Mouse (Mus musculus): ENCODE data around the gene Ghrl.
"Not testable (repeated sequence)": the region's sequence is repeated elsewhere in the genome, so short reads cannot be mapped to it uniquely, and the experiment has no call there.

The Ghrl gene

DNA sequence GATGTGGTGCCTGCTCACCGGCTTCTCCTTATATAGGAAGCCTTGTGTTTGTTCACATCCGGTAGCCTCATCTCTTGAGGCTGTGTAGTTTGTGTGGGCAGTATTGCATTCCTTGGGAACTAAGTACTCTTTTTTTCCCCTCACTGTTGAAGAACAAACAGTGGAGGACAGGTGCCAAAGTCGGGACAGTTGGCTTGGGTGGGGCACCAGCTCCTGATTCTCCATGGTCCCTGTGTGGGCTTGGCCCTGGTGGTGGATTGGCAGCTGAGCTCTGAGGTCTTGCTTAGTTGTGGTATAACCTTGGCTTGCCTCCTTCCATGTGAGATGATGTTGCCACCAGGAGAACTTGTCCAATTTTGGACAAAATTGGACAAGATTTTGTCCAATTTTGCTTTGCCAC lies at the start of gene Ghrl:
Gene Ghrl, minus strand, starts transcription at position 3 of the 400 bp plus-strand sequence.
- no peak for DNase-seq

DNA sequence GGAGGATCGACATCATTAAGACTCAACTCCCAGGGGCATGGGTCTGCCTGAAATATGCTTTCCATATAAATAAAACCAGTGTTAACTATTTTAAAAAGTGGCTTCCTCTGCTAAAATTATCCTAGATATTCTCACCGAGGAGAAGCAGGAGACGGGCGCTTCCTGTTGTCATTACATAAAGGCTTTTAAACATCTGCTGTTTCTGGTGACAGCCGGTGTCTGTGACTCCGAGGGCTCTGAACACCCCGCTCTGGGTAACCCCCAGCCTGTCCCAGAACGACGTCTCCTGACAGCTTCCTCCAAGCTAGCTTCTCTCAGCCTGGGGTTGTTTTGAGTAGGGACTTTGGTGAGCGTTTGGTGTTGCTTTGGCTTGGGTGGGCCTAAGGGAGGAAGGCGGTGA lies 49.1 kb upstream of the Ghrl start:
- no peak for DNase-seq

DNA sequence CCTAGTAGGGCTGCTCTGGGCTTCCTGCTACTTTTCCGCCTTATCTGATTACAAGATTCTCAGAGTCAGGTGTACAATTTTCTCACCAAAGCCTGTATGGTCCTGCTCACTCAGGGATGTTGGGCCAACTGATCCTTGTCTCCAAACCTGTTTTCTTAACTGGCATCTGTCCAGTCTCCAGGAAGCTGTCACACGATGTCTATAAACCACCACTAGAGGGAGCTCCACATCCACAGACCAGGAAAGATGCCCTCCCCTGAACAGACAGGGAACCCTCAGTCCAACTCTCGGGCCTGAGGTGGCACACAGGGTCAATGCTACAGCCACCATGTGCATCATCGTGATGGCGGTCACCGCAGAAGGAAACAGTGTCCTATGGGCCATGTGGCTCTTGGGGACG lies 42.0 kb upstream of the Ghrl start:
- peak; percentile 84 for DNase-seq

DNA sequence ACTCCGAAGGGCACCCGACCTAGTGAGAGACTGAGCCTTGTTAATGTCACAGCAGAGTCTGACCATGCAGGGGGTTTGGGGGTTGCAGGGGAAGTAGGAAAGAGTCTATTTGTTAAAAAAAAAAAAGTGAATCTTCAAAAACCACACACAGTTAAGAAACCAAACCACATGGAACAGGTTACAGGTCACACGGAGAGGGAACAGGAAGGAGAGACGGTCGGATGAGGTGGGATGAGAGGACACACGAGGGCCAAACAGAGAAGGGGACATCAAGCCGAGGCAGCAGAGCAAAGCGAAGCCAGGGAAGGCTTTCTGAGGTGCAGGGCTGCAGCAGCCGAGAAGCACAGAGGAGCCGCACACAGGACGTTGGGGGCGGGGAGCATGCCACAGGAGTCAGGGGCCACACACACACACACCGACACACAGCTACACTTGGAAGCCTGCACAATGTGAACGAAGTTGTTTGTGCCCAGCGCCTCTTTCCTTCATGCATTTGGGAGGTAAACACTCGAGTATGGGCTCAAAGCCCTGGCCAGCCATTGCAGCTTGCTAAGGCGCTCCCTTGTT lies 29.5 kb upstream of the Ghrl start:
- DNase-seq = no peak

DNA sequence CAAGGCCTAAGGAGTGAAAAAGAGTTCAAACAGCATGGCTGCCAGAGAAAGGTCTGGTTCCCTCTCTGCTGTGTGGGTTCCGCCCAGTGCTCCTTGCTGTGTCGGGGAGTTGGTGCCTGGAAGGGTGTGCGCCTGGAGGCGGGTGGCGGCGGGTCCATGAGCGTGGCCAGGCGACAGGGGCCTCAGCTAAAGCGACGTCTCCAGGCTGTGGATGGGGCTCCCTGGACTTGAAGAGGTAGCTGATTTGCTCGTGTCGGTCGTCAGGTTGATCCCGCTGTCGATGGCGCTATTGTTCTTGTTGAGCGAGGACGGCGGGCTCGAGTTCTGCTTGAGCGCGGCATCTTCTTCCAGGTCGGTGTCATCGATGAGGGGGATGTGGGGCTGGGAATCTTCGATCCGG lies 28.7 kb upstream of the Ghrl start:
- DNase-seq = peak; percentile 23

DNA sequence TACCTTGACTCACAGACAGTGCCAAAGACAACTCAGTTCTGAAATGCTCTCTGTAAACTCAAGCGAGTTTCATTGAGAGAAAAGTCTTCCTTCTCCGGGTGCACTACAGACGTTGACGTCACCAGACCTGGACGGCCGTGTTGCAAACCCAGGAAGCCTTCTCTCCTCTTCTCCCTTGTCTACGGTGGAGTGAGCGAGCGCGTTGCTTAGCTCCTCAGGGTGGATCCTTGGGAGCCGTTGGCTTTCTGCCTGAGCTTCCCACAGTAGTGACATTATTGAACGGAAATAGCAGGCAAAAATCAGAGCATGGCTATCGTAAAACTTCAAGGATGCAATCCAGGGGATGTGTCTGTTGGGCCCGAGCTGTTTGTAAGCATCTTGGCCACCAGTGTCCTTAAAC lies 27.6 kb upstream of the Ghrl start:
- DNase-seq = no peak

DNA sequence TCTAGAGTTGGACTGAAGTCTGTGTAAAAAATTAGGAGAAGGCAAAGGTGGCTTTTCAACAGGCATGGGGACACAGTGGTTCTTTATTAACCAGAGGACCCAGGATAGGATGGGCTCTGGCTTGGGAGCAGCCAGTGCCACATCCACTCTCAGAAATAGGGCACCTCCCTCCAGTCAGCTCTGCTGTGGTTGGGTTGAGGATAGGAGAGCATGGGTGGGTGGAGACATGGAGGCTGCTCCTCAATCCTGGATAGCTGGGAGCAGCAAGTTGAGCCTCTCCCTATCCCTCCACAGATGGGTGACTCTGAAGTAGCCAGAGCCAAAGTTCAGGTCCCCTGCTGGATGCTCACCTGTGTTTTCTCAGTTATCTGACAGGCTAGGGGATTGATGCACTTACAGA lies 25.4 kb upstream of the Ghrl start:
- no peak for DNase-seq

DNA sequence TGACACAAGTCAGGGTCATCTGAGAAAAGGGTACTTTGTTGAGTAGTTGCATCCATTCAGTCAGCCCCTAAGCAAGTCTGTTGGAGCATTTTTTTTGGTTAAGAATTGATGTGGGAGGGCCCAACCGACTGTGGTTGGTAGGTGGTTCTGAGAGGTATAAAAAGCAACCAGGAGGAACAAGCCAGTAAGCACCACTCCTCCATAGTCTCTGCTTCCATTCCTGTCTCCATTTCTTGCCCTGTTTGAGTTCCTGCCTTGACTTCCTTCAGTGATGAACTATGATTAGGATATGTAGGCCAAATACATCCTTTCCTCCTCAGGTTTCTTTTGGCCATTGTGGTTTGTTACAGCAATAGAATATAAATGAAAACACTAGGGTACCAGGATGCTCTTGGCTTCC lies 23.4 kb upstream of the Ghrl start:
- DNase-seq = no peak

DNA sequence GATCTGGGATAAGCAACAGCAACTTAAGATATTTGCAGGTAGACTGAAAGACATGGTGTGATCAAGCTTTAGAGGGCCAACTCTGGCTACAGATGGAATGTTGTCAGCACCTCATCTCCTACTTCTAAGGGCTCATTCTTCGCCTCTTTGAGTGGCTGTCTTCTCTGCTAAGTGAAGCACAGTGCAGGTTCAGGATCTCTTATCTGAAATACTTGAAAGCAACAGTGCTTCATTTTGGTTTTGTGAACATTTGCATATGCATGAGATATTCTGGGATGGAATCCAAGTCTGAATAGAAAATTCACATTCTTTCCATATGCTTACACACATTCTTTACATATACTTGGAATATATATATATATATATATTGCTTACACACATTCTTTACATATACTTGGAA lies 22.6 kb upstream of the Ghrl start:
- no peak for DNase-seq

DNA sequence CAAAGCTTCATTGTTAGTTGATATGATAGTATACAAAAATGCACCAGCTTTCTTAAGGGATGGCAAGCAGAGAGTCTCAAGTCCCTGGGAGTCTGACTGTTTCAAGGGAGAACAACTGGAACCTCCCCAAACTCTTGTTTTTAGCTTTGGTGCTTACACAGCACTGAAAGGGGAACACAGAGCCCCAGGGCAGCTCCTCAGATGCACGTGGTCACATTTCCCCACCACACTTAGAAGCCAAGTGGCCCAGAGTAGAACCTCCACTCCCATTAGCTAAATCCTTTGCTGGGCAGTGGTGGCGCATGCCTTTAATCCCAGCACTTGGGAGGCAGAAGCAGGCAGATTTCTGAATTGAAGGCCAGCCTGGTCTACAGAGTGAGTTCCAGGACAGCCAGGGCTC lies 21.7 kb upstream of the Ghrl start:
- no peak for DNase-seq

DNA sequence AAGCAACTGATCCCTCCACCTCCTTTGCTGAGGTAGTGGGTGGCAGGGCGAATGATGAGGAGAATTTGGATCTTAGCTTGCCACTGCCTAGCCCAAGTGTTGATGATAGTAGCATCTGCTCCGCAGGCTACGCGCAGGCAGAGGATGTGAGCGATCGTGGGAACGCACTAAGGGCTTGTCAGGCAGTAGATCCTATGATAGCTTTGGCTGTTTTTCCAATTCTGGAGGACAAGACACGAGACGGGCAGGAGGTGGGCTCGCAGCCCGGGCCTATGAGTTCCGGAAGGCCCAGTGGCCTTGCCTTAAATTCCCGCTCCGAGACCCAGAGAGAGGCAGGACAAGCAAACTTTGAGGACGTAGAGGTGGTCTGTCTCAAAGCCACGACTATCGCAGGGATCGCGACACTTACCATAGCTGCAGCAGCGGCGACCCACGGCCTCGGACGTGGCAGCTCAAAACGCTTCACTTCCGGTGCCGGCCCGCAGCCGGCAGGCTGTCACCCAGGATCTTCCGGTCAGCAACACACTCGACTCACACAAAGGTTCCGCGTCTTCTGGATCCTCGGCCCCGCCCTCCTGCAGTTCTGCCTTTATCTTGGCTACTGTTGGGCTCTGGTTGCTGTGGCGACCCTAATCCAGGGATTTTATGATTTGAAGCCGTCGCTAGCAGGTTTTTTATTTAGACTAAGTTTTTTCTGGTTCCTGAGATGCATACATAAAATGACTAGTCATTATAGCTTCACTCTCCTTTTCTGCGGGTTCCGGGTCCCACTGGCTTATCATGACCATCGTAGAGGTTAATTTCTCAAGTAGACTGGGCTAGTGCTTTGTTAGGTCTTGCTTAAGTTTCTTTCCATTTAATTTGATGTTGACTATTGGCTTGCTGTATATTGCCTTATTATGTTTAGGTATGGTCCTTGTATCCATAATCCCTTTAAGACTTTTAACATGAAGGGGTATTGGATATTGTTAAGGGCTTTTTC lies 20.8 kb upstream of the Ghrl start, which contains the start of gene Sec13:
Gene Sec13, minus strand, starts transcription at position 508 of the 982 bp plus-strand sequence.
- DNase-seq = peak; percentile 94

DNA sequence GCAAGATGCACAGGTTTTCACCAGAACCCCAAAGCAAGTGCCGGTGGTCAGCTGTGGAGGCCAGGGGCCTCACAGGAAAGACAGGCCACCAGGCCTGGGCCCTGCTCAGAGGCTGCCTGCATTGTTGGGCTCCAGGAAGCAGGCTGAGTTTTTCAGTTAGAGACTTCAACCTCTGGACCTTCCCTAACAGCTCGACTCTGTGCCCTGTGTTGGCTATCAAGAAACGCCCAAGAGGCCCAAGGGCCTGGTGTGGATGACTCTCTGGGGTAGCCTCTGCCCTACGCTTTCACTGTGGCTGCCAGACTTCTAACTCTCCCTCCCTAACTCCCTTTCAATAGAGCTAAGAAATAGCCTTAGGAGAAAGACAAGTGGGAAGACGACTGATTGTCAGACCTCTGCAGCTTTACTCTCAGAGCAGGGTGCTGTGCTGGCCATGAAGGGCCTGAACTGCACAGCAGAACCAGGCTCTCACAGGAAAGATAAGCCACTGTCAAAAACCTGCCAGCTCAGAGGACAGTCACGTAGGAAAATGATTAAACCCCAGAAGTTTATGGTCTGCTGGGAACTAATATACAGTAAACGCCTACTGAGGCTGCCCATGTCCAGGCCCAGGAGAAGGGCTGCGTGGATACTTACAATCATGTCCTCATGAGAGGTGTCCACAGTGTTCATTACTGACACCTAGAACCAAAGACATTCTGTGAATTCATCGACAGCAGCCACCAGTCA lies 17.8 kb upstream of the Ghrl start:
- no peak for DNase-seq

DNA sequence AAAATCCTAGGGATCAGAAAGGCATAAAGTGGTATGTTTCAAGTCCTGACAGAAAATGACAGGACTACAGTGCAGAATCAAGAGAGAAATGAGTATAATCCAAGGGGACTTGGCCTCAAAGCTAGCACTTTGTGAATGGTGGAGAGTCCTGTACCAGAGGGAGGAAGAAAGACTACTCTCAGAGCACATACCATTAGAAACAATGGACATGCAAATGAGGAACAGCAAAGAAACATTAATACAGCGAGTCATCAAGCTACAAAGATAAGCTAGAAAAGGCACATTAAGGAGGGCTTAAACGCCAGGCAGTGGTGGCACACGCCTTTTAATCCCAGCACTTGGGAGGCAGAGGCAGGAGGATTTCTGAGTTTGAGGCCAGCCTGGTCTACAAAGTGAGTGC lies 11.6 kb upstream of the Ghrl start:
- DNase-seq = no peak

DNA sequence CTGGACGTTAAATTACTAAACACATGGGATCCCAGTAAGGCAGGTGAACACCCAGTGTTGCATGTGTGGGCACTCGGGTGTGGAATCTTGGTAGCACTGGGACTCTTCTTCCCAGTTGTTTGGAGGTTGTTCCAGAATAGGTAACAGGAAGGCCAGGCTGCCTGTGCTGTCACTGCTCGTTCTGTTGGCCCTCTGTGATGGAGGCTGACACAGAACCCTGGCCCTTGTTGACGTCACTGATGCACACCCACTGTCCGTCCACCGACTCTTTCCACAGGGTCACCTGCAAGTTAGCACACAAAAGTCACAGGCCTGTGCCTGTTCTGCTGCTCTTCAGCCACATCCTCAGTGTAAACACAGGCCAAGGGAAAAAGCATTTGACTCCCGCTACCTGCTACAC lies 8.5 kb upstream of the Ghrl start:
- no peak for DNase-seq

DNA sequence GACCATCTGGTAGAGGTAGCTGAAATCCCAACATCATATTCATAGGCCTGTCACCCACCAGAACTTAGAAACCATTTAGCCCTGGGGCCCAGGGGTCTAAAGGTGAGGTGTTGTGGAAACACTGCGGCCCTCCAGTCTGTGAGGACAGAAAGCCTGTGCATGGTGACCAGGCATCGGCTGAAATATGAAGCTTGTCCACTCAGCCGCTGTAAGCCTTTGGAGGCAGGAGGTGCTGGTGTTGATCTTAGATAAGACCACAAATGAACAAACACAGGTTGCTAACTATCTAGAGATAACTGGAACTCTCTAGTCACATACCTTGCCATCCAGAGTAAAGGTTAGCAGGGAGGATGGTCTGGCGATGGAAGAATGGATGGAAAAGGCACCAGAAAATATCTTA lies 1.4 kb upstream of the Ghrl start:
- no peak for DNase-seq

DNA sequence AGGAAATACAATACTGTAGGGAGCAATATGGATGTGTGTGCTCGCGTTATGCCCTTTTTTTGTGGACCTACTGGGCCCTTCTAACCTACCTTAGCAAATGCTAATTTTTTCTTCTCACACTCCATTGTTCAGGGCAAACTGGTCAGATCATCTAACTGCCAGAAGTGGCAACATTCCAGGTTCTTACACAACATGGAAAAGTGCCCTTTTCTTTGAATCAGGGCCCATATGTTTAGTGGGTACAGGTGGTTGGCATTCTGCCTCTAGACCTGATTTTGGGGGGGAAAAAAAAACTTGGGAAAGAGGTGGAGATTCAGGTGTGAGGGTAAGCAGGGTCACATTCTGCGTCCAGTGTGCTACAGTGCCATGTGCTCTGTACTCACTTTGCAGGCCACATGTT lies 2.1 kb downstream of the Ghrl start:
- DNase-seq = no peak

DNA sequence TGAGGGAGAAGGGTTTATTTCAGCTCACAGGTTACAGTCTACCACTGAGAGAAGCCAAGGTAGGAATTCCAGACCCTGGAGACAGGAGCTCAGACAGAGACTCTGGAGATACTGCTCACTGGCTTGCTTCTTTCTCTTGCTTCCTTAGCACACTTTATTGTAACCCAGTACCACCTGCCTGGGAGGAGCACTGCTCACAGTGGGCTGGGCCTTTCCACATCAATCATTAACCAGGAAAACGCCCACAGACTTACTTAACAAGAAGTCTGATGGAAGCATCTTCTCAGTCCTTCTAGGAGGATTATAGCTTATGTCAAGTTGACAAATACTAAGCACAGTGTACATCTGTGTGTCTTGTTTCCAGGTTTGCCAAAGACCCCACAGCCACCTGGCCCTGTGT lies 4.9 kb downstream of the Ghrl start:
- no peak for DNase-seq

DNA sequence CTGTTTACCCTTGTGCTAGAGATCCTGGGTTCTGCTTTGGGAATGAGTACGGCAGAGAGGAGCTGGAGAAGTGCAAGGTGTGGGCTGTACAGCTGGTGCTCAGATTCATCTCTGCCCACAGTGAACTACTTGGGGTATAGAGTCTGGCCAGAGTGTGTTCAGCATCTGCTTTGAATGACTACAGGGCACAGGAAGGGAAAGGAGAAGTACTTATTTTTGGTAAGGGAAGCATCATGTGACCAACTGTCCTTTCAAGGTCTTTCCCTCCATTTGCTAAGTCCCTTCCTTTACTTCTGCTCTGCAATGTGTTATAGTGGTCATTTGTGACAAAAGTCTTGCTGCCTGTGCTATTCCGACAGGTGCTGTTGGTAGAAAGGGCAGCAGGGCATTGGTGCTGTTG lies 5.4 kb downstream of the Ghrl start:
- no peak for DNase-seq

DNA sequence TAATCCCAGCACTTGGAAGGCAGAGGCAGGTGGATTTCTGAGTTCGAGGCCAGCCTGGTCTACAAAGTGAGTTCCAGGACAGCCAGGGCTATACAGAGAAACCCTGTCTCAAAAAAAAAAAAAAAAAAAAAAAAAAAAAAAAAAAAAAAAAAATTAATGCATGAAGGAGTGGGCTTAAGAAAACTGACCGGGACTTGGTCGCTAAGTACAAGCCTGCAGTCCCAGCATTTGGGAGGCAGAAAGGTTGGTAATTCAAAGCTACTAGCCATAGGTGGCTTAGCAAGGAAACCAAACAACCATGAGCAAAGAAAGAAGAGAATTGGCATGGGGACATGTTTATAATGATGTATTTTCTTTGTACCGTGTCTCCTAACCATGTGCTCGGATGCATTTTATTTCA lies 6.3 kb downstream of the Ghrl start:
- DNase-seq = not testable (repeated sequence)

DNA sequence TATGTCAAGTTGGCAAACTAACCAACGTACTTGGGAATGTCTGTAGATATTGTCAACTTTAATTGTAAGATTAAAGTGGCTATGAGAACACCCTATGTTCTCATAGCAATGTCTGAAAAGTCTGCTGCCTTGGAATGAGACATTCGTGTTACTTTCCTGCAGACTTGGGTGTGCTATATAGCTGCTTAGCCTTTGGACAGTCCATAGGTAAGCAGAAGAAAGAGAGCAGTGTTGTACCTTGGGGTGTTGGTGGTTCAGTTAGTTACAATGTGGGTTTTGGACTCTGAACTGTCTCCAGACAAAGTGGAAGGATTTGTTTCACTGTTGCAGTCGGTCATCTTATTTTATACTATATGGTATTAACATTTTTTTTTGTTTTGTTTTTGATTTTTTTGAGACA lies 7.0 kb downstream of the Ghrl start:
- DNase-seq = no peak

DNA sequence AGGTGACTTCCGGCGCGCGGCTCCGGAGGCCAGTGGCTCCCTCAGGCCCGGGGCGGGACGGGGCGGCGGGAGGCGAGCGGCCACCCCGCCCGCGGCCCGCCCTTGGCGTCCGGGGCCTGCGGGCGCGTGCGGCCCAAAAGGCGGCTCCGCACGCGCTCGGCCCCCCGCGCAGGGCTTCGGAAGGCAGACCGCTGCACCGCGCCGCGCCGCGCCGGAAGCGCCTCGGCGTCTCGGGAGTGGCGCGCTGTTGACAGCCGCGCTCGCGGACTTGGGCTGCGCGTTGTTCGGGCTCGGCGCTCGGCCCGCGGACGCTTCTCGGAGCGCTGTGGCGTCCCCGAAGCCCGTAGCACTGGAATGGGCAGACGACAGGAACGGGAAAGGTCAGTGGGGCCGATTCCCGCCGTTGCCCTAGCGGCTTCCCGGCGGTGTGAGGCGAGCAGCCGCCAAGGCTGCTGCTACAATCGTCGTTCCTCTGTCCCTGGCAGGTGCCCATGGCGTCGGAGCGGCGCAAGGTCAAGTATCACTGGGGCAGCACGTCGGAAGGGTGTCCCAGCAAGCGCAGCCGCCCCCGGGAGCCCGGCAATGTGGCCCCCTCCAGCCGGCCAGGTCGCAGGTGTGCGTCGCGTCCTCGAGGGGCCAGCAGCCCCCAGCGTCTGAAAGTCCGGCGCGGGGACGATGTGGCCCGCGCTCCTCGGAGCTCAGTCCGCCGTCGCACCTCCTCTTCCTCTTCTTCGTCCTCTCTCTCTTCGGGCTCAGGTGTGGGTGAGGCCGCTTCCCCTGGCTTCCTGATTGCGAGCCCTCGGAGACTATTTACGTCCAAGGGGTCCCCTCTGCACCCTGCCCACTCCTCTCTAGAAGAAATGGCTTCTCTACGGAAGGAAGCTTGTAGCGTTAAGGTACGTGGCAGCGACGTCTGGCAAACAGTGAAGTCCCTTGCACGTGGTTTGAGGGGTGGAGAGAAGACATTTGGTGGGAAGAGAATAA lies 22.2 kb downstream of the Ghrl start:
- peak; percentile 42 for DNase-seq

DNA sequence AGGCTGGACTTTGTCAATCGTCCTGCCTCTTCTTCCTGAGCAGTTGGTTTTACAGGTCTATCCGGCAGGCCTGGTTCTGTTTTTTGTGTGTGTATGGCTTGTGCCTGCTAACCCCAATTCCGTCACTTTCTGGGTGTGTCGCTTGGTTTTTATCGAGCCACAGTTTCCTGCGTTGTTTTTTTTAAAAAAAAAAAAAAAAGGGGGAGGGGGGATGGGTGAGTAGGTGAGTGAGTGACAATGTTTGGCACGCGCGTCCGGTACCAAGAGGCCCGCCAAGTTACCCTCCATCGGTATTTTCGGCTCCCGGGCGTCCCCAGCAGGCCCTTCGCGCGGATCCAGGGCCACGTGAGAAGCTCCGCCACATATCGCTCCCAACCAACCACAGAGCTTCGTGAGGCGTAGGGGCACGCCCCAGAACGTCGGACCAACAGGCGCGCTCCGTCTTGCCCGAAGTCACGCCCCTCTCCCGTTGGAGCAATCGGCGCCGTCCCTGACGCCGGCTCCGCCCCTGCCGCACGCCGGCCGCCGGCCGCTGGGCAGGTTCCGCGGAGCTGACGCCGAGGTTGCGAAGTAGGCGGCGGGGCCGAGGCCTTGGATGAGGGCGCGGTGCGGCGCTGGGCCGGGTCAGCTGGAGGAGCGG lies 23.0 kb downstream of the Ghrl start, which contains the start of gene Tatdn2:
Gene Tatdn2, plus strand, starts transcription at position 469 of the 640 bp plus-strand sequence.
- peak; percentile 99 for DNase-seq

All from embryo, embryonic 11 days (tissue).